ENCODE assay signal across 1 mouse cellular context in the genomic region with DNA sequence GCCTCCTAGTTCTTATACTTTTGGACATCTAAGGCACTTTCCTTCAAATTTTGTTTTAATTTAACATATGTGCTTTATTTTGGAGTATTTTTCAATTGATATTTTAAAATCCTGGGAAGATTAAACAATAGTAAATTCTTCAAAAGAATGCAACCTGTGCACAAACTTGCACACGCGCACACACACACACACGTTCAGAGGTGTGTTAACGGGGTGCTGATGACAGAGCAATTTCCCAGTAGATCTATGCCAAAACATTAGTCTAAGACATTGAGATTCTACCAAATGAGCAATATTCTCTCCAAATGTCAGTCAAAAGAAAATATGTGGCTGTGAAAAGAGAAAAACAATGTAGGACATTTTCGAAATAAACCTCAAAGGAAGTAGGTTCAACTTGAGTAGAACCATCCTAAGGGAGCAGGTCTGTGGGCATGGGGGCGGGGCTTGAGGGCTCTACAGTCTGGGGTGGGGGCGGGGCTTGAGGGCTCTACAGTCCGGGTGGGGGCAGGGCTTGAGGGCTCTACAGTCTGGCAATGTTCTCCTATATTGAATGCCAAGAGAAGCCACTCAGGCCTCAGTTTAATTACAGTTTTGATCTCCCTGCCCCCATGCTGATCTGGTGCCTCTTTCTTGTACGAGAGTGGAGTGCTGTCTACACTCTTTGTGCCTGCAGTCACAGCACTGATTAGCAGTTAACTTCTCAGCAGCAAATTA.
TF ChIP-seq lines count a peak whose summit lies in the region.

No protein-coding gene starts in this region.

TF ChIP-seq in MEL, 35 proteins besides CTCF, POLR2A, EP300 and RAD21 (continued from another document):
- peak; percentile 74 for TF ChIP-seq CHD2 (IDR thresholded peaks at IDR 0.05; ENCODE audit: low read length)
- TF ChIP-seq TBP (IDR thresholded peaks at IDR 0.05; ENCODE audit: low read depth, low read length): peak; percentile 66; the same call in 1 of the 2 replicates
- TF ChIP-seq MEF2A (IDR thresholded peaks at IDR 0.05; ENCODE audit: extremely low read depth, insufficient replicate concordance, low read depth, low read length, poor library complexity, severe bottlenecking): no peak
- no peak for TF ChIP-seq ELF1 (IDR thresholded peaks at IDR 0.05; ENCODE audit: low read depth, low read length)
- no peak for TF ChIP-seq GATA1 (IDR thresholded peaks at IDR 0.05; ENCODE audit: low read depth, low read length)
- TF ChIP-seq ZNF384 (IDR thresholded peaks at IDR 0.05; ENCODE audit: low read depth, low read length): no peak
- no peak for TF ChIP-seq E2F4 (IDR thresholded peaks at IDR 0.05; ENCODE audit: borderline replicate concordance, low read depth, low read length)
- TF ChIP-seq SMC3 (IDR thresholded peaks at IDR 0.05; ENCODE audit: low read depth, low read length): no peak
- TF ChIP-seq USF2 (IDR thresholded peaks at IDR 0.05; ENCODE audit: borderline replicate concordance in 1 of 2, insufficient read depth in 1 of 2, low read depth in 1 of 2, low read length in 2 of 2): no peak
- TF ChIP-seq SIN3A (IDR thresholded peaks at IDR 0.05; ENCODE audit: low read length): no peak; the same call in 1 of the 2 replicates
- TF ChIP-seq NELFE (IDR thresholded peaks at IDR 0.05; ENCODE audit: low read depth, low read length): peak; percentile 50
- peak; percentile 50; the same call in 1 of the 2 replicates for TF ChIP-seq NRF1 (IDR thresholded peaks at IDR 0.05; ENCODE audit: insufficient read depth, low read depth, low read length, poor library complexity, severe bottlenecking)
- 0 out of 2 replicates have a peak, but pooled peaks have one; percentile 20 for TF ChIP-seq ETS1 (IDR thresholded peaks at IDR 0.05; ENCODE audit: low read depth, low read length)
- TF ChIP-seq GABPA (IDR thresholded peaks at IDR 0.05; ENCODE audit: low read depth, low read length): no peak
- TF ChIP-seq MYC (IDR thresholded peaks at IDR 0.05; ENCODE audit: low read depth, low read length): 0 out of 2 replicates have a peak, but pooled peaks have one; percentile 2
- no peak for TF ChIP-seq MAX (IDR thresholded peaks at IDR 0.05; ENCODE audit: low read length)
- no peak for TF ChIP-seq USF1 (IDR thresholded peaks at IDR 0.05; ENCODE audit: low read depth, low read length)
- TF ChIP-seq TAL1 (IDR thresholded peaks at IDR 0.05; ENCODE audit: low read length): no peak
- TF ChIP-seq MXI1 (IDR thresholded peaks at IDR 0.05; ENCODE audit: low read depth, low read length): peak; percentile 32; the same call in 1 of the 2 replicates
- peak; percentile 90; the same call in 1 of the 2 replicates for TF ChIP-seq CHD1 (IDR thresholded peaks at IDR 0.05; ENCODE audit: low read depth, low read length)
- no peak for TF ChIP-seq POLR2AphosphoS2 (IDR thresholded peaks at IDR 0.05; ENCODE audit: low read length)
